Mouse (Mus musculus) erythroid progenitor cell, adult 5-6 weeks (primary cell): Measurements from ENCODE around the gene Pgm5. TPM values are rescaled to one million over a fixed set of nuclear protein-coding genes. Genes with fewer than 3 reads are reported as not detected.

Source experiments
- ATAC-seq: replicated peaks from 2 replicates; pipeline ENCODE4 v1.8.0; 2016; ENCODE audit warnings: moderate number of reproducible peaks, mild to moderate bottlenecking, moderate TSS enrichment, inconsistent platforms; ENCODE audit not compliant: poor library complexity, low FRiP score, severe bottlenecking
- total RNA-seq, 2 experiments: library from RNA; stranded (forward) in 1 of 2; stranded (reverse) in 1 of 2; fragments of 150-400 nt in 1 of 2; fragments of 186-747, 209-891 nt in 1 of 2; gene quantifications; 2 replicates each; pipeline versions ENCODE4 v1.2.3 to v1.2.4; 2015 to 2017; ENCODE audit warnings: low replicate concordance in 2 of 2

Gene Pgm5
- total RNA-seq, 2 experiments from 2014 or later, result not detected

DNA sequence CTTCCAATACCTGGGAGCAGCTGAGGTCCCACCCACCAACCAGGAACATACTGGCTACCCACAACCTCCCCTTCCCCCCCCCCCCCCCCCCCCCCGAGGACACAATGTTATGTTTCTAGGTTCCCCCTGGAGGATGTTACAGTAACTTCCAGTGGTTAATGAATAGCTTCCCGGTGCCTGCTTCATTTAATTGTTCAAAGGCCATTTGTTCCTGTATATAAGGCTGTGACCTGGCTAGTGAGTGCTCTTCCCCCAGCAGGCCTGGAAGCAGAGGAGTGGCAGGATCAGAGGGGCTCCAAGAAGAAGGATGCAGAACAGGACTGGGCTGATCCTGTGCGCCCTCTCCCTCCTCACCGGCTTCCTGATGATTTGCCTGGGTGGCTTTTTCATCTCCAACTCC, 187.9 kb downstream of the Pgm5 start, which contains the start of gene Tmem252:
Tmem252 (plus strand) TSS at position 247 of the 400 bp plus-strand sequence.
- ATAC-seq, result no peak

DNA sequence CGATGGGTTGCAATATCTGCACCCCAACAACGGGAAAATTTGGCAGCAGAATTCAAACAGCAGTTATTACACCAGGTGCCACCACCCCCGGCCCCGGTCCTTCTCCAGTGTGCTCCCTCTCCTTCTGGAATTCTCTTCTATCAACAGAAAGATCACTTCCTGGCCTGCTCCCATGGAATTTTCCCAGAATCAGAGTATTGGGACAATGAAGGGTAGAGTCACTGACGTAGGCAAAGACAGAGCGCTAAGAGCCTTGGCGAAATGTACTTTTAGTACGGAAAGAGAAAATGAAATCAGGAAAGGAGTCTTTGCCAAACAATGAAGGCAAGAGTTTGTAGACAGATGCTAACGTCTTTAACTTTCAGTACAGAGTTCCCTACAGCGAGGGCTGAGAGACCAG, 188.3 kb downstream of the Pgm5 start:
- no peak for ATAC-seq

DNA sequence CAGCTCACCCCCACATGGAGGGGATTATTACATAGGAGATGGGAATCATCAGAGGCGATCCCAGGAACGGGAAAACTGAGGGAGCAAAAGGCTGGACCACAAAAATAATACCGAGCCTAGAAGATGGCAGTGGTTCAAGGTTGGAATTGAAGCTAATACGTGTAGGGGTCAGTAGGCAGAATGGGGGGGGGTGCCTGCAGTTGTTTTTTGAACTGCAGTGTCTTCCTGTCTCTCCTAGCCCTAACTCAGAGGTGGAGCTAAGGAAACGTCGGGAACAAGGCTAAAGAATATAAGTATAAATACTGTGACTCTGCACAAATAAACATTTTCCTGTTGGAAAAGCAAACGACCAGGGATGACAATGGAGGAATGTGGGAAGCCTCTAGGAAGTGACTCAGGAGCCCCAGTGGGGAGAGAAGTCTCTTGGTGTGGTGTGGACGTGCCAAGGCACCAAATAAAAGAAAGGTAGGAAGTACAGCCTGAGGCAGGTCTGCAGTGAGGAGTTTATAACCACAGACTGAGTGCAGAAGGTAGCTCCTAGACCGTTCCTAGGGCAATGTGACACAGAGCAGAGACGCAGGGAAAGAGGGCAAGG, 189.2 kb downstream of the Pgm5 start:
- no peak for ATAC-seq

DNA sequence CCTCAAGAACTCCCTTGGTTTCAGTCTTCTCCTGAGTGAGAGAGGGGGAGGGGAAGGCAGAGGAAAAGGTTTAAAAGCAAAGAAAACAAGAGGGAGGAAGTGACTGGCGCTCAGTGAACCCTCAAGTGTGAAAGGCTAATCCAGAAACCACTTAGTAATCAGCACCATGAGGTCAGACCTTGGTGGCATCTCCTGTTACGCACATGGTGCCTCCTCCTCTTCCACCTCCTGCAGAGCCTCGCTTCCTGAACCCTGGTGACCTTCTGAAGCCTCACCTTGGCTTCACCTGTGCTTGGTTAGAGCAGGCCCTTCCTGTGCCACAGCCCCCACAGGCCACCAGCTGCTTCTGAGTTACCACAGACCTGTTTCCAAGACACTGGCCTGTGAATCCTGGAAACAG, 190.1 kb downstream of the Pgm5 start:
- no peak for ATAC-seq

DNA sequence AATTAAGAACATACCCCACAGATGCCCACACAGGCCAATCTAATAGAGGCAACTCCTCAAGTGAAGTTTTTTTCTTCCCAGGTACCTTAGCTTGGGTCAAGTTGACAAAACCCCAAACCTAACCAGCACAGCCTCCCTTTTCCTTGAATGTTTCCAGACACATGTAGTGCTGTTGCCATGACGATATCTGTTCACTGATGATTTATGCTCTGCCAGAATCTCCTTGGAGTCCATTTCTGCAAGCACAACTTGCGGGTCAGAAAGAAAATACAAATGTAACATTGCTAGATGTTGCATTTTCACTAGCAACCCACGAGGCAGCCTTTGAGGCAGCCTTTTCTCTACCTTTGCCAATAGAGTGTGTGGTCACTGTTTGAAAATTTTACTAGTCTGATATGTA, 194.1 kb downstream of the Pgm5 start:
- ATAC-seq, result no peak

DNA sequence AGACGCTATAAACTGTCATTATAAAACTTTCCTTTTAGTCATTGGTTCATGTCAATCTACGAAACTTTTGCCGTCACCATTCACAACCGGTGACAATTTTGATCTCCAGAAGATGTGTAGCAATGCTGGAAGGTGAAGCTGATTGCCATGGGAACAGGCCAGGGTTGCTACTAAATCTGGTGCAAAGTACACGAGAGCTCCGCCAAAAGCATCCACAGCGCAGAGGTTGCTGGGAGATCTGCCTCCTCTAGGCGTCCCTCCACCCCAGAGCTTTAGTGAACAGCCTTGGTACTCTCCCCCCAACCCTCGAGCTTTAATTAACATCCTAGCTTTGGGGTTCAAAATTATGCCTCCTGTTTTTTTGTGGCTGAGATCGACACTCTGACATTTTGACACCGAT, 195.9 kb downstream of the Pgm5 start:
- ATAC-seq, result no peak

DNA sequence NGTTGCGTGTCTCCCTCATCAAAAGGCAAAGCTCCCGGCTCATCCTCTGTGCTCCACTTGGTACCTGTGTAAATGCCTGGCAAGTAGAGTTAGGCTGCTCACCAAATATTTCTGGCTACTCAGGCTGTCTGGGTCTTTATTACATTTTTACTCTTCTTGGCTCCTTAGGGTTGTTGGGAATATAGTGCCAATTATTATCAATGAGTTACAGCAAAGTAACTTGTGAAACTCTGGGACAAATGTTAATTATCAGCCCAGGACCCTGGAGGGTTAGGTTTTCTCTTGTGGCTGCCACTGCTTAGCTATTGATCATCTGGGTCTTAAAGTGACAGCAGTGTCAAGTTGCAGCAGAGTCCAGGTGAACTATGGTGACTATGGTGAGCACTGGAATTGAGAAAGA, 199.3 kb downstream of the Pgm5 start:
- no peak for ATAC-seq

DNA sequence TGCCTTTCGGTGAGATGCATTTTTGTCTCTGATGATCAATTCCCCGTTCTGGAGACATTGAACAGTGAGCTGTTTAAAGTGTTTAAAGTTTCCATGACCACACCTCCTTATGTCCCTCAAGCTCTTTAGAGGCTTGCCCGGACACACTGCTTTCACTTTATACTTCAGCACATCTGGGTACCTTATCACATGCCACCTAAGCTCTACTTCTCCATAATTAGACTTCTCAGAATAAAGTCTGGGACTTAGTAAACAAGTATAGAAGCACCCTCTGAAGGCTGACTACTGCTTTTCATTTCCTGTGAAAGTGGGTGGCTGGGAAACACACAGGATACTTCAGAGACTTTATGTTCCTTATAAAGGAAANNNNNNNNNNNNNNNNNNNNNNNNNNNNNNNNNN, 204.7 kb downstream of the Pgm5 start:
- ATAC-seq, result no peak

DNA sequence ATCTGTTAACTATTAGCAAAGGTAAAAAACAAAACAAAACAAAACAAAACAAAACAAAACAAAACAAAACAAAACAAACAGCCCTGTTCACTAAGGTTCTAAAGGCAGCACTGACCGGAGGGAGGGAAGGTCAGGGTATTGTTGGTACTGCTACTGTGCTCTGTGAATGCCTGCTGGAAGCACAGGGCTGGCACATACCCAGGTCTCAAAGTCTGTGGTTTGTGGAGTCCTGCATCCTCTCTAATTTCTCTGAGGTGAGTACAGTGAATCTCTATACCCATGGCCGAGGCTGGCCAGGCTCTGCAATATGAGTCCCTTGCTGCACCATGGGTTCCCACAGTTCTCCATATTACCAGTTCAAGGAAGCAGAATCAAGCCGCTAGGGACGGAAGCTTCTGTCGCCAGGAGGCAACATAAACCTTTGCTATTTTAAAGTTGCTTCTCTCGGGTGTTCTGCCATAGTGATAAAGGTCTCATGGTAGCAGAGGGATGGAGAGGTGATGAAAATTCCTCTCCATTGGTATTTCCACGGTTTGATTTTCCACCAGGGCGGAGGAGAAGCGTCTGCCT, 208.3 kb downstream of the Pgm5 start:
- no peak for ATAC-seq

DNA sequence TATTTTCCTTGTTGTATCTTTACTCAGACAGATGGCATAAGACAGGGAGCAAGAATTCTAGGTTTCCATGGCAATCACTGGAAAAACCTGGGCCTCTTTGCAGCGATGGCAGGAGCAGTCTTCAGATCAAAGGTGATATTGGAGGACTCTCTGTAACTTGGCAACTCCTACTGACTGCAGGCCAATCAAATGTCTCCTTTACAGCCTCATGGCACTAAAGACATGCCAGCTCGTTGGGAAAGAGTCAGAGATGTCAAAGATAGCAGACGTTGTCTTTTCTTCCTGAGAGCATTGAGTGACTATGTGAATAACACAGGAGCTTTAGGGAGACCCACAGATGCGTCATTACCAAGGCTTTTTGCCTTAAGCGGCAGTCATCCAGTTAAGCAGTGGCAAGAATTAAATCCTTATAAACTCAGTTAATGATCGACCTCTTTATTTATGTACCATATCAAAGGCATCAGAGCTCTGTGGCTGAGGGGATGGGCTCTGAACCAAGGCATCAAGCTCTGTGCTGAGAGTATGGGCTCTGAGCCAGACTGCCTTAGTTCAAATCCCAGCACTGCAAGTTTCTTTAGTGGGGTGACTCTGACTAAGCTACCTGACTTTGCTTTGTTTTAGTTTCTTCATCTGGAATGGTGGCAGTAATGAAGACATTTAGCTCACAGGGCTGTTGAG, 209.2 kb downstream of the Pgm5 start:
- ATAC-seq, result no peak

DNA sequence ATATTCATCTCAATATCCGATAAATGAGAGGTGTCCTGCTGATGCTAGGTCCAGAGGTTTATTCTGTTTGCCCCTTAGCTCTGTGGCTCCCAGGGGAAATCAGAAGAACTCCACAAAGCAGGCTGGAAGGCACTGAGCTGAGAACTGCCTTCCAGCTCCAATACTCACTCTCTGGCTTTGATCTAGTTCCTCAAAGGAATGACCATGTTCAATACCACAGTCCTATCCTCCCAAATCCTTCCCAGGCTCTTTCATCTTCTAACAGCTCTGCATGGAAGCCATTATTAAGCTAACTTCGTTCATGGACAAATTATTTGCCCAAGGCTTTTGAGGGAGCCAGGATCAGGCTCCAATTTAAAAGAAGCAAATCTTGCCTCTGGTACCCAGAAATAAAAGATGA, 210.1 kb downstream of the Pgm5 start:
- ATAC-seq, result no peak

DNA sequence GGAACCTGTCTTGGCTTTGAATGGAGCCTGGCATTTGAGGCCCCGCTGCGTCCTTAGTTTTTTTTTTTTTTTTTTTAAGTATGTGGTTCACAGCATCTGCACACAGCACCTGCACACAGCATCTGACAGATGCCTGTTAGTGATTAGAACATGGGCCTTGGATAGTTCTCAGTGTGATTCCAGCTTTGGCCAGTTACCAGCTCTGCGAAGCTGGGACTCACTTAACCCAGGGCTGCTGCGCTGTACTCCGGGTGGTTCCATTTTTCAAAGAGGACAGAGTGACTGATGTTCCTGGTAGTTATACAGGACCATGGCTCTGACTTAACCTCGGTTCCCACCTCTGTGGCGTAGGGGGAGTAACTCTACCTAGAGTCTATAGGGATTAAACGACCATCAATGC, 211.2 kb downstream of the Pgm5 start:
- ATAC-seq, result no peak

DNA sequence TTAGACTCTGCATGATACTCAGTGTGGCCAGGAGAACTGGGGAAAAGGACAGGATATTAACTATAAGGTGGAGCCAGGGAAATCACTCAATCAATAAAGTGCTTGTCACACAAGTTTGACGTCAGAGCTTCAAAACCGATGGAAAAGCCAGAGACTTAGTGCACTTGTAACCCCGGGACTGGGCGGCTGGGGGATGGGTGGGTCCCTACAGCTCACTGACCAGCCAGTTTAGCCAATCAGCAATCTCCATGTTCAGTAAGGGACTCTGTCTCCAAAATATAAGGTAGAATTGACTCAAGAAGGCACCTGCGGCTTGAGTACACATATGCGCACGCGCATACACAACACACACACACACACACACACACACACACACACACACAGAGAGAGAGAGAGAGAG, 213.6 kb downstream of the Pgm5 start:
- no peak for ATAC-seq

DNA sequence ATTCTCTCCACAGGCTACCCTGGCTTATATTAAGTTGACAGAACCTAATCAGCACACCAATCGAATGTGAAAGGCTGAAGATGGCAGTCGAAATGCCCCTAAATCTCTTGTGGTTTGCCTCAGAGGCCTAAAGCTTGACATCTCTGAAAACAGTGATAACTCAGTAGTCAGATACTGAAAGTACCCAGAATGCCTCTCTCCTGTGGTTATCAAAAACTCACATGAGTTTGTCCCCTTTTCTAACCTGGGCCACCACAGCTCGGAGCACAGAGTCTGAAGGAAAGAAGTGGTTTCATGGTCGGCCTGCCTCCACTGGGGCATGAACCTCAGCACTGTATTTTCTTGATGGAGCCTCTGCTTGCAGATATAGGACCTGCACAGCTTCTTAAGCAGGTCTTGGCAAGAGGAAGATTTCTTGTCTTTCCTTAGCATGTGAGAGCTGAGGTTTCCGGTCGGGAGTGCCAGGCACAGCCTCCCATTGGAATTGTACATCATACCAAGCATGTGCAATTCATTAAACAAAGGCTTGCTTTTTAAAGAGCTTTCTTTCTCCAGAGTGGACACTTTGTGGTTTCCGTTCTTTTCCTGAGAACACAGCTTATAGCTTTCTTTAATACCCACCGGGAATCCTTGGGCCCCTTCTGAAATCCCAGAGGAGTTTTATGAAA, 215.4 kb downstream of the Pgm5 start:
- ATAC-seq, result no peak

DNA sequence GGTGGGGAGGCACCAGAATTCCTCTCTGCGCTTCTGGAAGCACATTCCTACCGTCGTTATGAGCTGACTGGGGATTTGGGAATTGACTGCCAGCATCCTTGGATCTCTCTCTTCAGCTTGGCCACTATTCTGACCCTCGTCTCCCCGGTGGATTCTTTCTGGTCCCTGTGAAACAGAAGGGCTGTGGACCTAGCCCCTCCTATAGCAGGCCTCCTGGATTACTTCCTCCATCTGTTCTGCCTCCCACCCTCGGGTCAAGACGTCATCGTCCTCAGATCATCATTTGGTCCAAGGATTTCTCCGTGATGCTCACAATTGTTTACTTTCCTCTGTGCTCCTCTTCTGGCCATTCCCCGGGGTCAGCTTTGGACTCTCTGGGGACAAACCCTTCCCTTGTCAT, 216.7 kb downstream of the Pgm5 start:
- ATAC-seq, result no peak

DNA sequence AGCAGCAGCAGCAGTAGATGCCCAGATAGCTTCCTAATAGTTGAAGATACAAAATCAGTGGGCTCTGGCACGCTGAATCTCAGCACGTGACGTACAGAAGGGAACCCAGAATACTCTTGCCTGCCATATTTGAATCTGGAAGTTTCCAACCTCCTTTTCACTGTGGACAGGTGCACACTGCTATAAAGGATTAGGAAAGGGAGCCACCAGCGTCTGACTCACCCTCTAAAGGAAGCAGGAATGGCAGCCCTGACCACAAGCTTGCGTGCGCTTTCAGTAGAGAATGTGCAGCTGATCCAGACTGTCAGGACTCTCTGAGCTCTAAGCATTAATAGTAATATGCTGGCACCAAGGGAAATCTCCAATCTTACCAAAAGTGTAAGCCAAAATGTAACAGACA, 220.7 kb downstream of the Pgm5 start:
- no peak for ATAC-seq

DNA sequence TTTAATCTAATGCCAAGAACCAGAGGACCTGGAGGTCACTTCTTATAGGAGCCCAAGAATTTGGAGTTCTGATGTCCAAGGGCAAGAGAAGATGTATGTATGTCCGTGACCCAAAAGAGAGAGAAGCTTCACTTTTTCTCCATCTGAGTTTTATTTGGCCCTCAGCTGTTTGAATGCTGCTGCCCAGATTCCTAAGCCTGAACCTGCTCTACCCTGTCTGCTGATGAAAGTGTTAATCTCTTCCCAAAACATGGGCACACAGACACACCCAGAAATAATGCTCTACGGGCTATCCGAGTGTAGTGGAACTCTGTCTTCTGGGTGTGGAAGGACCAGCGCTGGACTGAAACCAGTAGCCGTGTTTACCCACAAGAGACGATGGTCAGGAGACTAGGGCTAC, 223.7 kb downstream of the Pgm5 start:
- no peak for ATAC-seq

DNA sequence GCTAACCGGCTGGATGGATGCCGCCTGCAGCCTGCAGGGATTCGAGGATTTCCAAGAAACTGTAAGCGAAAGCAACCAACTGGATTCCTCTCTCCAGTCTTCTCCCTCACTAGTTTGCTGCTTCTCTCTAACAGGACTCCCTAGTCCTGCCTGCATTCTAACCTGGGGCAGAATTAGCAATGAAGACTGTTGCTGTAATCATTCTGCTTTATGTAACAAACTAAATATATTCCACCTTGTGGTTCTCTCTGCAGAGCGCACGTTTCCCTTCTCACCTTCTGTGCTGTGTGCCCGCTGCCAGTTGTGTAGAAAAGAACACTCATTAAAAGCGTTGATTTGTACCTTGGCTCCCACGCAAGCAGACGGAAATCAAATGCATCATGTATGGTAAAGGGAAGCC, 225.0 kb downstream of the Pgm5 start:
- ATAC-seq, result no peak

DNA sequence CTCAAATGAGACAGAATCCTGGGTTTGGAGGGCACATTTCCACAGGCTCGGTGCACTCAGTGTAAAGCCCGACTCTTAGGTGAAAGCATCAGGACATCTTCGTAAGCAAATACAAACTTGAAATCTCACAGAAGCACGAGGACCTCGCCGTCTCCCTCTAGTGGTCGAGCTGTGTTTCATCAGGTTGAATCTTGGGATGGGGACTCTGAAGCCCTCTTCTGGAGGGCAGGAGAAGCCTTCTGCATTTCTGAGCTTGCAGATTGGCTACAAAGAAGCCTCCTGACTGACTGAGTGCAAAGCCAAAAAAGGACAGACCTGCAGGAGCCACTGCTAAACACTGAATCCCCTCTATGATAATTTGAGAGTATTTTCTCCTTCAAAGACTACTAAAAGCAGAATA, 227.1 kb downstream of the Pgm5 start:
- ATAC-seq, result peak; percentile 46; the same call in 1 of the 2 replicates
